Comparison of ENCODE assay signal across 9 mouse cellular contexts in genomic region chr3:122939215-122939614, GRCm38 (mm10). TPM values are rescaled to one million over a fixed set of nuclear protein-coding genes. Genes with fewer than 3 reads are reported as not detected.
A peak's percentile ranks its signal among the peaks of the same experiment; 100 is the strongest.
DNase-seq lines count a peak whose midpoint lies in the region; ATAC-seq and TF ChIP-seq lines count a peak whose summit lies in the region.
"Had no signal": no experiment of that assay in that cellular context is flagged by ENCODE, and none has a peak within 500 bp of the region (broad histone marks: within the 10 kb centered on the region; RNA-seq: fewer than 3 reads in every experiment).

No protein-coding gene starts in this region.

- 77% methylated on average over 2 of the region's 2 CpGs for WGBS in kidney, embryonic 16.5 days

- no peak overlapping the region for H3K4me3 ChIP-seq in kidney, embryonic 16.5 days (ENCODE audit: low read length)

- H3K9me3 ChIP-seq in kidney, embryonic 16.5 days (ENCODE audit: low read length) = no peaks in the 10 kb centered on the region

- H3K4me2 ChIP-seq in kidney, embryonic 16.5 days (replicated peaks; ENCODE audit: low read depth, low read length) = no peak overlapping the region

- H3K27me3 ChIP-seq in kidney, embryonic 16.5 days (ENCODE audit: insufficient read depth, low read length) = no peaks in the 10 kb centered on the region
- H3K27me3 ChIP-seq in Patski = no peaks in the 10 kb centered on the region

- no peak overlapping the region for H3K9ac ChIP-seq in kidney, embryonic 16.5 days (replicated peaks; ENCODE audit: low read length)

- POLR2A ChIA-PET in Patski (lab: Charles Lee) = no interaction called here

- DNase-seq in kidney, postnatal 10 days = peak; percentile 67
- DNase-seq in Patski (ENCODE audit: low read depth, low spot score) = no peak
- DNase-seq in lung, postnatal 25 days (ENCODE audit: low spot score) = peak; percentile 43
- DNase-seq in cerebellum, adult 9-11 months = no peak

- no peak overlapping the region for H3K27ac ChIP-seq in kidney, embryonic 16.5 days (ENCODE audit: low read length)

- in situ Hi-C loops in Patski (cut with MboI; ENCODE audit: low pct_unique_long_range_greater_than_20kb) = loop anchor here (25.0 kb wide), 1 partner anchor 423 kb away; no protein-coding TSS in a partner anchor

- peak; percentile 60 for TF ChIP-seq CTCF in Patski (IDR thresholded peaks at IDR 0.05)

- peaks cover 7% of the 10 kb centered on the region; the same call in 1 of the 2 replicates for H3K36me3 ChIP-seq in kidney, embryonic 16.5 days (ENCODE audit: insufficient read depth, low read length)

- H3K4me1 ChIP-seq in kidney, embryonic 16.5 days (ENCODE audit: insufficient read depth, low read length) = no peaks in the 10 kb centered on the region

- no peak for ATAC-seq in kidney, embryonic 16.5 days (ENCODE audit: low FRiP score, low TSS enrichment)
- peak; percentile 76 for ATAC-seq in CD4-positive, CD25-positive, alpha-beta regulatory T cell, adult 4 months
- ATAC-seq in Patski = no peak
- ATAC-seq in granulocyte monocyte progenitor cell, adult 5-6 weeks (replicated peaks; ENCODE audit: poor library complexity, severe bottlenecking) = peak; percentile 68

- CTCF ChIA-PET in Patski (lab: Charles Lee) = interaction anchor here (0.7 to 1.5 kb wide), 2 partner anchors 166 to 172 kb away, joined by 3 read pairs; no protein-coding TSS in a partner anchor

RNA-seq across cellular contexts. Expression of gene 1810037I17Rik, which starts 15.2 kb away (rescaled TPM):
- 85.2 and 87.2 TPM in 2 replicates for polyA plus RNA-seq in kidney, embryonic 16.5 days (2015; fragmentation: Nextera tagmentation; extraction: Ambion mirVana)
- polyA plus RNA-seq in CD4-positive, CD25-positive, alpha-beta regulatory T cell, adult 4 months (2017; shearing (Covaris generic)) = 100 to 1,000 TPM in 1 of 2 experiments, 10 to 100 TPM in 1; 84.8 to 103 TPM
- 188 TPM for polyA plus RNA-seq in Patski (2021)
- total RNA-seq in granulocyte monocyte progenitor cell, adult 5-6 weeks (2014; fragmentation: Nextera tagmentation) = 87.5 and 95.1 TPM in 2 replicates
- total RNA-seq in granulocyte monocyte progenitor cell, adult 5-6 weeks (2017) = 34.8 and 40.8 TPM in 2 replicates

RNA-seq across cellular contexts. Expression of gene Gm10959, which starts 20.1 kb away (rescaled TPM):
- polyA plus RNA-seq in kidney, embryonic 16.5 days (2015; fragmentation: Nextera tagmentation; extraction: Ambion mirVana) = not detected in 2 replicates
- not detected for polyA plus RNA-seq in CD4-positive, CD25-positive, alpha-beta regulatory T cell, adult 4 months (2017; shearing (Covaris generic))
- polyA plus RNA-seq in Patski (2021) = not detected
- not detected in 2 replicates for total RNA-seq in granulocyte monocyte progenitor cell, adult 5-6 weeks (2014; fragmentation: Nextera tagmentation)
- not detected in 2 replicates for total RNA-seq in granulocyte monocyte progenitor cell, adult 5-6 weeks (2017)
- total RNA-seq: layer of hippocampus, postnatal 14 days had no signal
- polyA plus RNA-seq: neural tube, embryonic 14.5 days had no signal

RNA-seq across cellular contexts. Expression of gene Fabp2, which starts 44.3 kb away (rescaled TPM):
- polyA plus RNA-seq in kidney, embryonic 16.5 days (2015; fragmentation: Nextera tagmentation; extraction: Ambion mirVana) = 0.34 TPM in 1 of 2 replicates, not detected in the other
- not detected for polyA plus RNA-seq in CD4-positive, CD25-positive, alpha-beta regulatory T cell, adult 4 months (2017; shearing (Covaris generic))
- polyA plus RNA-seq in Patski (2021) = not detected
- total RNA-seq in granulocyte monocyte progenitor cell, adult 5-6 weeks (2014; fragmentation: Nextera tagmentation) = not detected in 2 replicates
- total RNA-seq in granulocyte monocyte progenitor cell, adult 5-6 weeks (2017) = not detected in 2 replicates
- total RNA-seq: layer of hippocampus, postnatal 14 days had no signal
- polyA plus RNA-seq: neural tube, embryonic 14.5 days had no signal

RNA-seq across cellular contexts. Expression of gene Usp53, which starts 45.1 kb away (rescaled TPM):
- polyA plus RNA-seq in kidney, embryonic 16.5 days (2015; fragmentation: Nextera tagmentation; extraction: Ambion mirVana) = 10.3 and 14.4 TPM in 2 replicates
- 10 to 100 TPM; 14.9 to 18.4 TPM for polyA plus RNA-seq in CD4-positive, CD25-positive, alpha-beta regulatory T cell, adult 4 months (2017; shearing (Covaris generic))
- polyA plus RNA-seq in Patski (2021) = 34.7 TPM
- 5.8 and 8.3 TPM in 2 replicates for total RNA-seq in granulocyte monocyte progenitor cell, adult 5-6 weeks (2014; fragmentation: Nextera tagmentation)
- total RNA-seq in granulocyte monocyte progenitor cell, adult 5-6 weeks (2017) = 4.6 and 4.9 TPM in 2 replicates

Comparison
In these comparisons a context has a peak if more than half of its experiments do, and no peak if none do; other contexts are left out.
1. DNase-seq: peak in kidney, postnatal 10 days (single experiment) and lung, postnatal 25 days (single experiment); none in Patski (single experiment) and cerebellum, adult 9-11 months (single experiment).
2. ATAC-seq: peak in CD4-positive, CD25-positive, alpha-beta regulatory T cell, adult 4 months (single experiment) and granulocyte monocyte progenitor cell, adult 5-6 weeks (single experiment); none in kidney, embryonic 16.5 days (single experiment) and Patski (single experiment).